Mouse (Mus musculus) heart, adult 2 months (tissue): ENCODE measurements at regions not wholly inside any gene's neighbourhood (a gene's known extent, or its start where the extent isn't known, plus 50 kb on each side); places are given as distances from the start of the nearest gene placed in this dataset.

ENCODE experiments used
- CTCF ChIP-seq: fragments of 200-600 bp; IDR thresholded peaks from 2 replicates; pipeline ENCODE4 v1.8.1; 2022; ENCODE audit warnings: antibody characterized with exemption, mild to moderate bottlenecking, moderate library complexity
- EP300 ChIP-seq: fragments of 200-500 bp; IDR thresholded peaks from 2 replicates; pipeline ENCODE4 v1.6.1; 2011; ENCODE audit warnings: low read depth, low read length, control low read depth; ENCODE audit not compliant: insufficient read depth
- POLR2A ChIP-seq: fragments of 200-500 bp; IDR thresholded peaks from 2 replicates; pipeline ENCODE4 v1.6.1; 2011; ENCODE audit warnings: mild to moderate bottlenecking, low read depth, low read length, control low read depth; ENCODE audit not compliant: insufficient read depth

- TF ChIP-seq CTCF = no peak
- TF ChIP-seq POLR2A = no peak
- TF ChIP-seq EP300 = no peak
Measured at GRCm38 (mm10) chr11:31725936-31726647, 54.4 kb upstream of the Bod1 start.
